Mouse (Mus musculus): Measurements from ENCODE around the gene Gyg.
"Not testable (repeated sequence)": the region's sequence is repeated elsewhere in the genome, so short reads cannot be mapped to it uniquely, and the experiment has no call there.

Gene Gyg

GRCm38 (mm10) chr3:20130456-20131349, 24.4 kb downstream of the Gyg start:
- no peak for DNase-seq (ENCODE audit: low spot score)

- DNase-seq (ENCODE audit: low spot score) = no peak
Observed at GRCm38 (mm10) chr3:20129491-20129890, 25.6 kb downstream of the Gyg start.

DNA sequence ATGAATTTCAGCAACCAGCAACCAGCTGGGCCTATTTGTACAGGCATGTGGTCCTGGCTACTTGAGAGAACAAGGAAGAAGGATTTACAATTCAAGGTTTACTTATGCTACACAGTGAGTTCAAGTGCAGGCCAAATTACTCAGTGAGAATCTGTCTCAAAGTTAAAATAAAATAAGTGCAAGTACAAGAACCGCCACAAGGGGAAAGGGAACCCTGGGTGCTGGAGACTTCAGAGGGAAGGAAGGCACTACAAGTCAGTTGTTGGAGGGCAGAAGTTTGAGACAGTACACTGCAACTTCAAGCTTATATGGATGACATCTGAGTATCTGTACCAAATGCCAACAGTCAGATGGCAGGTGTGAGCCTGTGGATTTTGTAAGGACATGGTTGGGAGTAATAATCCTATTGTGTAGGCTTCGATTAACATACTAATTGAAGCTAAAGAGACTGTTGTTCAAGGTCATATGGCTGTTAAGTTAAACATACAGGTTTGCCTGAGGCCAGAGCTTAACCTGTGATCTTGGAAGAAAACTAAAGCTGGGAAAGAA, 28.0 kb downstream of the Gyg start:
- no peak for DNase-seq (ENCODE audit: low spot score)

DNA sequence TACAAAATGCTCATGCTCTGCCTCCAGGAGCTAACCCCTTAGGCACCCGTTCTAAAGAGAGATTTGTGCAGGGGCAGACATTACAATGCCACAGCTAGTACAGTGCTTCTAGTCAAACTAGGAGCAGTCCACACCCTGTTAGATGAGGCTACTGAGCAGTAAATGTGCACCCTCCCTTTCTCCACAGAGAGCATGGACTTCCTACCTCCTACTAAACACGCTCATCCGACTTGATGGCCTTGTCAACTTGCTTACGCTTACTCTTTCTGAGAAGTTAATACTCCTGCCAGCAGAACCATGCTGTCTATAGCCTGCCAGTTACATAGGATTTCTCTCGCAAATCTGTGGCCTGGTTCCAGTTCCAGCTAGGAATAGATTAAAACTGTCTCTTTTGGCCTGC, 29.5 kb downstream of the Gyg start:
- no peak for DNase-seq (ENCODE audit: low spot score)

DNA sequence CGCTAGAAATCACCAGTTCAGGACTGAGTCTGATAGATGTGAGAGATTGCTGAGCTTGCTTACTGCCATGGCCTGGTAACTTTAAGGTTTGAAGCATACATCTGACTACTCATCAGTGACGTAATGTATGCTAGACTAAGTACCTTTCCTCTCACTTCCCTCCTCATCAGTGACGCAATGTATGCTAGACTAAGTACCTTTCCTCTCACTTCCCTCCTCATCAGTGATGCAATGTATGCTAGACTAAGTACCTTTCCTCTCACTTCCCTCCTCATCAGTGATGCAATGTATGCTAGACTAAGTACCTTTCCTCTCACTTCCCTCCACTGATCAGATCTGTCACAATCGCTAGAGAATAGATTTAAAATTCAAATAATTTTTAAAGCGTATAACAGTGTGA, 33.5 kb downstream of the Gyg start:
- DNase-seq (ENCODE audit: low spot score) = not testable (repeated sequence)

GRCm38 (mm10) chr3:20119686-20120244, 35.4 kb downstream of the Gyg start:
- no peak for DNase-seq (ENCODE audit: low spot score)

DNA sequence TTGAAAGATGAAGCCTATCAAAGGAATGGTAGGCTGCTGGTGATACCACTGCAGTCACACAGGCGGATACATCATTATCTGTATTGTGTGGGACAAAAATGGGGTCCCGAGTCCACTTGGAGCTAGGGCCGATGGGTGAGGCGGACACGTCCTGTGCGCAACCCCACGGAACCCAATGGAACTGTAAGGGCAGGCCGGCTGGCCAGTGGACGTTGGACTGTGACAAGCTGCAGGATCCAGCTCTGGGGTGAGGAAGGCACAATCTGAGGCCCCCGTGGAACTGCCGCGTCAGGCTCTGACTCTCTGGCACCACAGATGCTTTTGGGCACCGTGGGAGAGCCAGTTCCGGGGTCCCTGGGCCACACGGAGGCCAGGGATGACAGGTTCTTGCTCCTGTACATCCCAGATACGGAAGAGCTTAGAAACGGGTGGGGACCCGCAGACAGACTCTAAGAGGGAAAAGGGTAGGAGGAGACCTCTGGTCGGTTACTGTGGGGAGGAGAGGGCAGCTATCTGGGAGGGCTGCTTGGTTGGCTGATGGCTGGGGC, 36.0 kb downstream of the Gyg start:
- DNase-seq (ENCODE audit: low spot score) = no peak

GRCm38 (mm10) chr3:20111913-20112312, 43.2 kb downstream of the Gyg start:
- no peak for DNase-seq (ENCODE audit: low spot score)

GRCm38 (mm10) chr3:20108881-20109280, 46.2 kb downstream of the Gyg start:
- DNase-seq (ENCODE audit: low spot score) = no peak

- DNase-seq (ENCODE audit: low spot score) = no peak
Observed at GRCm38 (mm10) chr3:20104776-20105175, 50.3 kb downstream of the Gyg start.

DNA sequence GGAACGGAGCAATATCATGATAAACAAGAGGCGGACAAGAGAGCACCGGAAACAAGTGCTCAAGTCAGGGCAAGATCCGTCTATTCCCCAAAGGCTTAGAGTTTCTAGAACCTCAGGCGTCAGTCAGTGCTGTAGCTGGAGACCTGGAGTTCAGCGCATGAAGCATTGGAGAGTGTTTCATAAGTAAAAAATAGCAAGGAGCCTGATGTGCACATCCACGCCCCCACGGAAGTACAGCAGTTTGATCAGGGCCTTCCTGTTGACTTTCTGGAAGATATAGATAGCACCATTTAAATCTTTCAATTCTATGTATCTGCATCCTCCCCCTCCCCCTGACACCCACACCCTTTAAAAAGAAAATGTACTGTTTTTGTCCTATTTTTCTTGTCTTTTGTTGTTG, 50.8 kb downstream of the Gyg start:
- no peak for DNase-seq (ENCODE audit: low spot score)

DNA sequence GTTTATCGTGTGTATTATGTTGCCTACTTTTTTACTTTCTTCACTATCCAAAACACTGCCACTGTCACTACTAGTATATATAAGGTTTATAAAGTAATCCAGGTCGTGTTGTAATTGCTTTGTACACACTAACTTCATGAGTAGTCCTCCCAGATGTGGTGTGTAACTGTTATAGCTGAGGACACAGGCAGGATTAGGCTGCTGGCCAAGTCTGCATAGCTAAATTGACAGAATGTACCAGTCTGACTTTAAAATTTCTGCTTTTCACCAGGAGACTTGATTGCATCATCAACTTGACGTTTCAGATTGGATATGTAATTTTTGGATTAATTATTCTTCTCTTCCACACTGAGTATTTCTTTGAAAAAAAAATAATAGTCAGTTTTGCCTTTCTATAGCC, 51.3 kb downstream of the Gyg start:
- DNase-seq (ENCODE audit: low spot score) = no peak

- no peak for DNase-seq (ENCODE audit: low spot score)
Observed at GRCm38 (mm10) chr3:20082161-20082560, 73.0 kb downstream of the Gyg start.

- no peak for DNase-seq (ENCODE audit: low spot score)
Observed at GRCm38 (mm10) chr3:20076145-20077053, 78.7 kb downstream of the Gyg start.

Measured in retina, embryonic 14.5 days (tissue).